Mouse (Mus musculus) forebrain, postnatal 0 days (tissue): ENCODE results near the gene Snapc5. TPM values are rescaled to one million over a fixed set of nuclear protein-coding genes. Genes with fewer than 3 reads are reported as not detected.

ENCODE experiments used
- ATAC-seq: fragments of 200-750 bp; cut with Nextera tagmentation; 2 replicates; pipeline ENCODE4 v1.8.0; 2017; ENCODE audit warnings: mild to moderate bottlenecking, moderate library complexity
- DNase-seq: peaks from one replicate; pipeline ENCODE4 v3.0.0-alpha.2; 2015
- H3K27ac ChIP-seq: fragments of 300-500 bp; sonication (generic); 2 replicates; pipeline ENCODE4 v1.5.1; 2014; ENCODE audit warnings: low read depth, mild to moderate bottlenecking, antibody characterized with exemption, low read length, moderate library complexity, mixed read lengths
- H3K27me3 ChIP-seq: fragments of 300-500 bp; sonication (generic); 2 replicates; pipeline ENCODE4 v1.6.1; 2014; ENCODE audit warnings: mild to moderate bottlenecking, low read length, mixed read lengths; ENCODE audit not compliant: insufficient read depth
- H3K36me3 ChIP-seq: fragments of 300-500 bp; sonication (generic); 2 replicates; pipeline ENCODE4 v1.6.1; 2014; ENCODE audit warnings: mild to moderate bottlenecking, moderate library complexity; ENCODE audit not compliant: insufficient read depth
- H3K4me1 ChIP-seq: fragments of 300-500 bp; sonication (generic); 2 replicates; pipeline ENCODE4 v1.6.1; 2014; ENCODE audit warnings: antibody characterized with exemption; ENCODE audit not compliant: insufficient read depth
- H3K4me2 ChIP-seq: fragments of 300-500 bp; sonication (generic); 2 replicates; pipeline ENCODE4 v1.6.1; 2014; ENCODE audit warnings: low read depth, mild to moderate bottlenecking, moderate library complexity
- H3K4me3 ChIP-seq: fragments of 300-500 bp; sonication (generic); 2 replicates; pipeline ENCODE4 v1.5.1; 2014; ENCODE audit warnings: low read depth, low read length, mixed read lengths
- H3K9ac ChIP-seq: fragments of 300-500 bp; sonication (generic); 2 replicates; pipeline ENCODE4 v1.6.1; 2014; ENCODE audit warnings: mild to moderate bottlenecking
- H3K9me3 ChIP-seq: fragments of 300-500 bp; sonication (generic); 2 replicates; pipeline ENCODE4 v1.6.1; 2016; ENCODE audit warnings: low read length
- CTCF ChIP-seq: sonication (generic); IDR thresholded peaks from 2 replicates; pipeline ENCODE4 v1.5.1; 2016; ENCODE audit warnings: antibody characterized with exemption, control low read depth, low read depth
- WGBS: fragments of 180-500 bp; shearing (Covaris S2); extraction: QIAGEN DNeasy Blood & Tissue Kit; methylation state at CpG from one replicate; pipeline ENCODE4 v1.1.7; 2014; 5-methylcytosine and 5-hydroxymethylcytosine counted together
- polyA plus RNA-seq: library from polyadenylated mRNA; unstranded; fragments of >200 nt; fragmentation: Nextera tagmentation; extraction: Ambion mirVana; gene quantifications from 2 replicates; pipeline ENCODE4 v1.2.1, GENCODE M21; 2015
- total RNA-seq: library from RNA; depleted of rRNA; stranded (reverse); fragments of >200 nt; gene quantifications from 2 replicates; pipeline ENCODE4 v1.2.3, GENCODE M21; 2014

Gene Snapc5
- total and polyA plus RNA-seq, 2 experiments from 2014 or later = 10.5 to 24.5 TPM

GRCm38 (mm10) chr9:64172145-64172815 is 6.8 kb upstream of the Snapc5 start:
- 2% methylated on average over 18 of the region's 18 CpGs for WGBS
- Histone ChIP-seq H3K4me2 (peak overlapping the region; percentile 75), H3K27me3 (no peaks in the 10 kb centered on the region), H3K27ac (peak overlapping the region; percentile 82; the same call in 1 of the 2 replicates), H3K9me3 (no peaks in the 10 kb centered on the region), H3K4me1 (peaks cover 8% of the 10 kb centered on the region; the same call in 1 of the 2 replicates), H3K4me3 (peak overlapping the region; percentile 84), H3K36me3 (peaks cover 23% of the 10 kb centered on the region), H3K9ac (peak overlapping the region; percentile 80)
- peak; percentile 46 for ATAC-seq
- TF ChIP-seq CTCF = no peak; the same call in 1 of the 2 replicates
- no peak for DNase-seq

- H3K27me3 ChIP-seq = no peaks in the 10 kb centered on the region
- peak within 1 kb of the TSS; percentile 75 for H3K4me2 ChIP-seq
- H3K4me1 ChIP-seq = peaks cover 8% of the 10 kb centered on the region; the same call in 1 of the 2 replicates
- H3K36me3 ChIP-seq = peaks cover 31% of the 10 kb centered on the region
- peak; percentile 89 for ATAC-seq
- H3K9ac ChIP-seq = peak within 1 kb of the TSS; percentile 80
- peak; percentile 57 for TF ChIP-seq CTCF
- H3K27ac ChIP-seq = peak within 1 kb of the TSS; percentile 82
- H3K9me3 ChIP-seq = no peaks in the 10 kb centered on the region
- peak within 1 kb of the TSS; percentile 84 for H3K4me3 ChIP-seq
- DNase-seq = peak; percentile 94
- under 1% methylated on average over 42 of the region's 42 CpGs for WGBS
Observed at GRCm38 (mm10) chr9:64172816-64173665, 6.0 kb upstream of the Snapc5 start, which contains the start of the genes Zwilch and Rpl4. Gene Zwilch (minus strand): TSS chr9:64173104. Gene Rpl4 (plus strand): TSS chr9:64173375.

DNA sequence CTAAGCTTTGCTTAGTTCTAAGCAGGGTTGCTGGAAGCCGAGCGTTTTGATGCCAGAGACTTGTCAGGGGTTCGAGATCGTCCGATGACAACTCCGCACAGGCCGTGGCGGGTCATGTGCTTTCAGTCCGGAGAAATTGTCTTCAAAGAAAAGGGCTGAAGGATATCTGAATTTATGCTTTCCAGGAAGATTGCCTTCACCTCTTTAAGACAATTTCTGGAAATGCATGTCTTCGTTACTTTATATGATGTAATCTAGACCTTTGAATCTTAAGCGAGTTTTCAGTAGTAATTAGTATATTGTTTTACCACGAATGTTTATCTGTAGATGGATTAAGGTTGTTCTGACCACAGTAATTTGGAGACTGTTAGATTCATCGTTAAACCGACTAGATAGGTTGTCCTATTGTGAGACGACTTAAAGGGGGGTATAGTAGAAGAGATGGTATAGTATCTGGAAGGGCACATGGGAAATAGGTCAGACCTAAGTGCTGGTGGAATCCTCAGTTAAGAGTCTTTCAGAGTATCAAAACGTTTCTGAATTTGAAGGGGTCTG is 5.3 kb upstream of the Snapc5 start:
- WGBS = under 1% methylated on average over 16 of the region's 16 CpGs
- Histone ChIP-seq H3K9ac (peak overlapping the region; percentile 80), H3K36me3 (peaks cover 38% of the 10 kb centered on the region), H3K4me2 (peak overlapping the region; percentile 60), H3K27ac (peak overlapping the region; percentile 82), H3K4me3 (peak overlapping the region; percentile 84), H3K27me3 (no peaks in the 10 kb centered on the region), H3K9me3 (no peaks in the 10 kb centered on the region), H3K4me1 (peaks cover 8% of the 10 kb centered on the region; the same call in 1 of the 2 replicates)
- TF ChIP-seq CTCF = no peak
- ATAC-seq (no peak), DNase-seq (no peak)

- no peak for DNase-seq
- Histone ChIP-seq H3K27ac (no peak overlapping the region), H3K4me1 (peaks cover 8% of the 10 kb centered on the region; the same call in 1 of the 2 replicates), H3K9me3 (no peaks in the 10 kb centered on the region), H3K4me3 (peak overlapping the region; percentile 84), H3K36me3 (peaks cover 38% of the 10 kb centered on the region), H3K27me3 (no peaks in the 10 kb centered on the region), H3K4me2 (peak overlapping the region; percentile 60), H3K9ac (peak overlapping the region; percentile 80)
- ATAC-seq = no peak
- no peak for TF ChIP-seq CTCF
Observed at GRCm38 (mm10) chr9:64174341-64174740, 4.7 kb upstream of the Snapc5 start.

- H3K4me2 ChIP-seq = peak overlapping the region; percentile 60; the same call in 1 of the 2 replicates
- H3K27ac ChIP-seq = no peak overlapping the region
- ATAC-seq = no peak
- DNase-seq = no peak
- TF ChIP-seq CTCF = no peak
- H3K9ac ChIP-seq = no peak overlapping the region
- H3K4me3 ChIP-seq = 0 out of 2 replicates have a peak overlapping the region, but pooled peaks have one; percentile 84
- WGBS = 67% methylated on average over 8 of the region's 8 CpGs
- no peaks in the 10 kb centered on the region for H3K27me3 ChIP-seq
- no peaks in the 10 kb centered on the region for H3K9me3 ChIP-seq
- H3K4me1 ChIP-seq = peaks cover 11% of the 10 kb centered on the region; the same call in 1 of the 2 replicates
- H3K36me3 ChIP-seq = peaks cover 38% of the 10 kb centered on the region
Observed at GRCm38 (mm10) chr9:64174766-64175165, 4.3 kb upstream of the Snapc5 start.

GRCm38 (mm10) chr9:64175378-64175777 is 3.7 kb upstream of the Snapc5 start:
- Histone ChIP-seq H3K9me3 (no peaks in the 10 kb centered on the region), H3K4me2 (no peak overlapping the region), H3K27me3 (no peaks in the 10 kb centered on the region), H3K36me3 (peaks cover 38% of the 10 kb centered on the region), H3K9ac (no peak overlapping the region), H3K4me3 (no peak overlapping the region), H3K4me1 (peaks cover 14% of the 10 kb centered on the region; the same call in 1 of the 2 replicates), H3K27ac (no peak overlapping the region)
- 45% methylated on average over 11 of the region's 11 CpGs for whole genome bisulfite sequencing
- no peak for TF ChIP-seq CTCF
- no peak for ATAC-seq
- no peak for DNase-seq
